Mouse (Mus musculus): Measurements from ENCODE around the gene Pam.

The Pam gene

GRCm38 (mm10) chr1:97915726-97916125 is 179.7 kb downstream of the Pam start:
- DNase-seq (ENCODE audit: low read depth, low spot score), result no peak

DNA sequence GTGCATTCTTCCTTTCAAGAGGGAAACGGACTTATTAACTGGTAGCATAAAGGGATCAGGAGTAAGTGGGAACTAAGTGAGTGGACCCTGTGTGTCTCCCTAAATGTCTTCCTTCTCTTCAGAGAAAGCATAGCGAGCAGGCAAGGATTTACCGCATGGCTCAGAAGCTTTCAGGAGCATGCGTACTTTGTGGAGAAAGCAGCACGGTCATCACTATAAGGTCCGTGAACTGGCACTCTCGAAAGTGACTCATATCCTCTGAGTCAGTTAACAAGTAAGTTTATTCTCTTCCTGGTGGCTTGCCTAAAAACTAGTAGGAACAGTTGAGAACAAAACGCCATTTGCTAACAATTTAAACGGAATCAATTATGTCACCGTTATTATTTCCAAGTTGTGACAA is 184.6 kb downstream of the Pam start:
- no peak for DNase-seq (ENCODE audit: low read depth, low spot score)

DNA sequence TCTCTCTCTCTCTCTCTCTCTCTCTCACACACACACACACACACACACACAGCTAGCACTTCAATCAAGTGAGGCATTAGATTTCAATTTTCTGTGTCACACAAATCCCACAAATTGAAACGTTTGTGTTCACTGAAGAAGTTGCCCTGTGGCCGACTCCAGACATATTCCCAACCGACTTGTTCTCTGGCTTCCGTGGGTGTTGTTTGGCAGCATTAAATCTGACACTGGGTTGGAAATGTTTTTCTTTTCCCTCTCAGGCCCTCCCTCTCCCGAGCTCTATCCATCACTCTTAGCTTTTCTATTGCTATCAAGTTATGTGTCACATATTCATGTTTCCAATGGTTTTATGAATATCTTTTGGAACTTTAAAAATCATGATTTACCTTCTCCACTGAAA is 185.9 kb downstream of the Pam start:
- DNase-seq (ENCODE audit: low read depth, low spot score), result no peak

- no peak for DNase-seq (ENCODE audit: low read depth, low spot score)
These were observed 186.7 kb downstream of the Pam start for GRCm38 (mm10) chr1:97908736-97909135.

DNA sequence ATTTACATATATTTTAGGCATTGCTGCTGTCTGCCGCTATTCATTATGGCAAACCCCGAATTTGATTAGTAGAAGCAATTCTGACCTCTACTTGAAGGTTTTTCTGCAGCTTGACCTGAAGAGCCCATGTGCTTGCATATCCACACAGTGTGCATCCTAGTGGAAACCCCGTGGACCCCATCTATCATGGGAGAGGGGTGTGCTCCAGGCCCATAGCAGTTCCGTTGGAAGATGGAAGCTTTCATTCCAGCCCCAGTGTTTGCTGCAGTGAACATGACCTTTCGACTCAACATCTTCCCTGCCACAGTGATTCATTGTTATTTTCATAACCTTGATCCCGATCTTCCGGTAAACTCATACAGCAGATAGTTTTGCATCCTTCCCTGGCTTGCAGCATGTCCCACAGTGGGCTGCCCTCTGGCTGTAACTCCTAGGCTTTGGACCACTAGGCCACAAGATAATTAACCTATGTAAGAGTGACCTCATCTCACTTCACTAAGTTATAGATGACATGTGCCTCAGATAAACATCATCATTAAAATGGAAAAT is 191.5 kb downstream of the Pam start:
- DNase-seq (ENCODE audit: low read depth, low spot score), result no peak

DNA sequence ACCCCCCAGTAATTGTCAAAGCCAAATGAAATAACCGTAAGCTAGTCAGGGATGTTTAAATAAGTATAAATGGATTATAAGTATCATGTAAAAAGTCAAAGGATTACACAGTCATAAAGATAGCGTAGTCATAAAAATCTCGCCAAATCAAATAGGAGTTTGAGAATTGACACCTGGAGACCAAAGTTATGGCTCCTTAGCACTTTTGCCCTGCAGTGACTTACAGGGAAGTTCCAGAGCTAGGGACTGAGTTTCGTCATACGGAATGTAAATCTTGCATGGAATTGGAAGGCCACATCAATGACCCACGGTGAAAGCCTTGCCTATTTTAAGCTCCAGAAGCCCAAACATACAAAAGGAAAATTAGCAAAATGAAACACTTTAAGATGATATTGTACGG is 192.6 kb downstream of the Pam start:
- DNase-seq (ENCODE audit: low read depth, low spot score), result no peak

DNA sequence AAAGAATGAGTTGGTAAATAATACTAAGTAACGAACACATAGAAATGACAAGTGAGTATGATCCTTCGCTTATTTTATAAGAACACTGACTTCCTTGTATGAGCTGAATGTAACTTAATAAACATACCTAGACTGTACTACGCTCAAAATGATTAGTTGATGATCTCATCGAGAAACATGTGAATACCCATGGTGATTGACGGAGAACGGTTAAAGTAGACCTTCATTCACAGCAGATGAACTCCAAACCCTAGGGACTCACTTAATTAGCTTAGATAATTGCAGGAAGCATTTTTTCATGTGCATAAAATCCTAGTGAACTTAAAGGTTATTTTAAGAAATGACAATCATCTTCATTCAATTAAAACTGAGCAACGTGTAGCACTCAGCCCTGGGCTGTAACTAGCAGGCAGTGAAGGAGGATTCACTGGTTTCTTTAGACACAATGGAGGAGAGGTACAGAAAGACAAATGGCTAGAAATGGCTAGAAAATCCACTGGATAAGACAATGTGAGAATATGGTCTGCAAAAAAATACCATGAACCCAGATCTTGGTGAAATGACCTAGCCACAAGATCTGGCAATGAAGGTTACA is 194.8 kb downstream of the Pam start:
- no peak for DNase-seq (ENCODE audit: low read depth, low spot score)

GRCm38 (mm10) chr1:97887511-97887910 is 207.9 kb downstream of the Pam start:
- DNase-seq (ENCODE audit: low read depth, low spot score), result no peak

DNA sequence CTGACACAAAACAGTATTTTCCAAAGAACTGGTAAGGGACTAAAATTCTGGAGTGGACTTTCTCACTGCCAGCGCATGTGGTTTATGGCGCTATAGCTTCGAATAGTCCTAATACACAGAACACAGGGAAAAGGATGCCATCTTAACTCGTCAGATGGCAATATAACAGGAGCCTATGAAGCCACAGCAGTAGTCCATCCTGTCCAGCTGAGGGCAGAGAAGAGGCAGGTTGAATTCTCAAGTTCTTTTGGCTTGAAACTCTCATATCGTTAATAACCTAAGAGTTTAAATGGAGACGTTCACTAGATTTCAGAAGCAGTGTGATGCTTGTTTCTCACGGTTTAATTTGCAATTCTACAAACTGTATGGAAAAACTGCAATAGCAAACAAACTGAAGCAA is 211.9 kb downstream of the Pam start:
- no peak for DNase-seq (ENCODE audit: low read depth, low spot score)

GRCm38 (mm10) chr1:97877037-97877436 is 218.4 kb downstream of the Pam start:
- no peak for DNase-seq (ENCODE audit: low read depth, low spot score)

GRCm38 (mm10) chr1:97873490-97874054 is 221.9 kb downstream of the Pam start:
- DNase-seq (ENCODE audit: low read depth, low spot score), result no peak

- DNase-seq (ENCODE audit: low read depth, low spot score), result no peak
These were observed 223.0 kb downstream of the Pam start for GRCm38 (mm10) chr1:97872493-97872892.

DNA sequence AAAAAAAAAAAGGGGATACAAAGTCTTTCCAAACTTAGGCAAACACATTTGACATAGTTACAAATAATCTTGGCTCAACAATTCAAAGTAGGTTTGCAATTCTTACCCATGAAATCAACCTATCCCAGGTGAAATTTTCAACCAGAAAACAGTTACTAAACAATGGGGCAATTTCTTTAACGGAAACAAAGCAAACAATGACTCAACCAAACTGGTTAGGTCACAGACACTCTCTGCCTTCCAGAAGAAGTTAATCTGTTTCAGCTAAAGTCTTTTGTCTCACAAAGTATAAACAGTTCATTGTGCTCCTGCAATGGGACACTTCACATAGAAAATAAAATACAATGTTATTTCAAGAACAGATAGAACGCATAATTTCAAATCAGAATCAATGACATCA is 223.4 kb downstream of the Pam start:
- no peak for DNase-seq (ENCODE audit: low read depth, low spot score)

DNA sequence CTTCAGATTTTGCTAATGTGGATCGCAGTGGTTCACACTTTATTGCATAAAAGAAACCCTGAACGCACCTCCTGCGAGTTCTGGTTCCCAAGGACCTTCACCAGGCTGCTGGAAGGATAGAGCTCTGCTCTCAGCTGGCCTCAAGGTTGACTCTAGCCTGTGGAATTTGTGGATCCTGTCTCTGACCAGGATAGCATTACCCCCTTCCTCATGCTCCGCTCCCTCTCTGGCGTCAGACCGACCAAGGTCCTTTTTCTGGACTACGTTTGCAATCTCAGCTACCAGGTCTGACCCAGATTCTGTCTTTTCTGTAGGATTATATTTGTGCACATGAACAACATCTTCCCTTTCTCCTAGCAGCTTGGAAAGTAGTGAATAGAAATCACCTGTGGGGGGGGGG is 231.3 kb downstream of the Pam start:
- no peak for DNase-seq (ENCODE audit: low read depth, low spot score)

- peak; percentile 35 for DNase-seq (ENCODE audit: low read depth, low spot score)
These were observed 232.3 kb downstream of the Pam start for GRCm38 (mm10) chr1:97863140-97863539.

DNA sequence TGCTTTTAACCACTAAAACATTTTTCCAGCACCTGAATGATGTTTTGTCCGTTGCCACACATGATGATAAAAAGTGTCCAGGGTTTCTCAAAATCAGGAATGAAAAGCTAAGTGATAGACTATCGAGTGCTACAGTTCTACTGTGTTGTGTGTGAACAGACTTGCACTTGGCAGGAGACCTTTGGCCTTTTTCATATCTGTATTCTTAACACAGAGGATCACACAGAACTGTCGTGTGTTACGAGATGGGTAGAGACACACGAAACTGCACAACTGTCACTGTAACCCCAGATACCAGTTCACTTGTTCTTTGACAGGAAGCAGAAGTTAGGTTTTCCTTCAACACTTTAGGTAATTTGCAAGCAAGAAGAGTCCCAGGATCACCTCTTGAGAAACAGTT is 232.7 kb downstream of the Pam start:
- DNase-seq (ENCODE audit: low read depth, low spot score), result no peak

DNA sequence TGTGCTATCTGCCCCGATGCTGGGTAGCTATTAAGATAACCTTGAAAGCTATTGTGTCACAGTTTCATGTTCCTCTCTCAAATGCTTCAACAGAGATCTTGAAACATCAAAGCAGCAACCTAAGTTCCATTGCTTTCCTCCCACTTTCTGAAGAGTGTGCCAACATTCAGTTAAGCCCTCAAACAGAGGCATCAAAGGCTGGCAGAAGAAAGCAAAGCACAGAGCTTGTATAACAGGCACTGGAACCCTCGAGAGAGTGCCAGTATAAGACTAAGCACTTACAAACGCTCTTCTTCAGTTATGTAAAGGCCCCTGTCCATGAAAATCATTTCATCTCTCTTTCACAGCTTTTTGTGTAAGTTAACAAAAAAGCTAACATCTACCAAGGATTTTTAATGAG is 241.2 kb downstream of the Pam start:
- no peak for DNase-seq (ENCODE audit: low read depth, low spot score)

GRCm38 (mm10) chr1:97851601-97852175 is 243.8 kb downstream of the Pam start:
- DNase-seq (ENCODE audit: low read depth, low spot score), result no peak

GRCm38 (mm10) chr1:97848601-97849241 is 246.7 kb downstream of the Pam start:
- DNase-seq (ENCODE audit: low read depth, low spot score), result peak; percentile 52

- no peak for DNase-seq (ENCODE audit: low read depth, low spot score)
These were observed 252.0 kb downstream of the Pam start for GRCm38 (mm10) chr1:97843220-97843992.

DNA sequence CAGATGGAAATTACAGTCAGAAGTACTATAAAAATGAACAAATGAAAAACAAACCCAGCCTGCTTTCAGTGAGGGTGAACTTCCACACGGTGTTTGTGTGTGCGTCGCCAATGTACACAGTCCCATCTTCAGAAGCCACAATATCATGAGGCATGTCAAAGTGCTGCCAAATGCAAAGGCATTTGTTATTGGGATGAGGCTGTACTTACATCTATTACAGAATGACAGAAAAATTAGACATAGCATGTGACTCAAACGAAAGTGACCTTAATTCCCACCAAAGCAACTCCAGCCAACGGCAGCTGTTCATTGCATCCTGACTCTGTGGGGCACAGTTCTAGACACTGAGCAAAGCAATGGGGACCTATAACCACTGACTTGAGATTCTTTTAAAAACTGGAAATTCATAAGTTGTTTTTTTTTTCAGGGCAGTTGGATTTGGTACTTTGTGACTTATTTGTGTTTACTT is 261.1 kb downstream of the Pam start:
- DNase-seq (ENCODE audit: low read depth, low spot score), result no peak
